Mouse (Mus musculus): ENCODE data around the gene 1700061G19Rik. TPM values are rescaled to one million over a fixed set of nuclear protein-coding genes. Genes with fewer than 3 reads are reported as not detected.

The 1700061G19Rik gene
- not detected for polyA plus RNA-seq (2014; fragmentation: Illumina TruSeq; extraction: RNeasy Lipid Tissue Mini Kit (QIAGEN cat#74804); ENCODE audit: low read depth, low replicate concordance)

GRCm38 (mm10) chr17:56874936-56875651 is at the start of gene 1700061G19Rik:
Gene 1700061G19Rik, plus strand, starts transcription at chr17:56875477.

GRCm38 (mm10) chr17:56830411-56831110 is 44.7 kb upstream of the 1700061G19Rik start, which contains the start of gene Rfx2:
Gene Rfx2, minus strand, starts transcription at chr17:56831013.

GRCm38 (mm10) chr17:56874237-56874636 is 1.0 kb upstream of the 1700061G19Rik start, which contains the start of gene Acsbg2:
Gene Acsbg2, minus strand, starts transcription at chr17:56874447.

GRCm38 (mm10) chr17:56935363-56936131 is 60.3 kb downstream of the 1700061G19Rik start, which contains the start of gene Mllt1:
Gene Mllt1, minus strand, starts transcription at chr17:56935415.

Other genes with a start within 250 kb of the 1700061G19Rik start
- 125 TPM for gene Lonp1, start 248.6 kb upstream of the 1700061G19Rik start, polyA plus RNA-seq (2014; fragmentation: Illumina TruSeq; extraction: RNeasy Lipid Tissue Mini Kit (QIAGEN cat#74804); ENCODE audit: low read depth, low replicate concordance)
- gene Catsperd, start 247.3 kb upstream of the 1700061G19Rik start, polyA plus RNA-seq (2014; fragmentation: Illumina TruSeq; extraction: RNeasy Lipid Tissue Mini Kit (QIAGEN cat#74804); ENCODE audit: low read depth, low replicate concordance), result not detected
- 35.0 TPM for gene Ranbp3, start 202.2 kb upstream of the 1700061G19Rik start, polyA plus RNA-seq (2014; fragmentation: Illumina TruSeq; extraction: RNeasy Lipid Tissue Mini Kit (QIAGEN cat#74804); ENCODE audit: low read depth, low replicate concordance)
- 933 TPM for gene Ndufa11, start 157.7 kb upstream of the 1700061G19Rik start, polyA plus RNA-seq (2014; fragmentation: Illumina TruSeq; extraction: RNeasy Lipid Tissue Mini Kit (QIAGEN cat#74804); ENCODE audit: low read depth, low replicate concordance)
- 5.9 TPM for gene Vmac, start 157.5 kb upstream of the 1700061G19Rik start, polyA plus RNA-seq (2014; fragmentation: Illumina TruSeq; extraction: RNeasy Lipid Tissue Mini Kit (QIAGEN cat#74804); ENCODE audit: low read depth, low replicate concordance)
- gene Nrtn, start 117.9 kb upstream of the 1700061G19Rik start, polyA plus RNA-seq (2014; fragmentation: Illumina TruSeq; extraction: RNeasy Lipid Tissue Mini Kit (QIAGEN cat#74804); ENCODE audit: low read depth, low replicate concordance), result 10.2 TPM
- gene Dus3l, start 110.7 kb upstream of the 1700061G19Rik start, polyA plus RNA-seq (2014; fragmentation: Illumina TruSeq; extraction: RNeasy Lipid Tissue Mini Kit (QIAGEN cat#74804); ENCODE audit: low read depth, low replicate concordance), result 21.5 TPM
- gene Prr22, start 105.2 kb upstream of the 1700061G19Rik start, polyA plus RNA-seq (2014; fragmentation: Illumina TruSeq; extraction: RNeasy Lipid Tissue Mini Kit (QIAGEN cat#74804); ENCODE audit: low read depth, low replicate concordance), result 1.6 TPM
- 4.3 TPM for gene Rfx2, start 44.5 kb upstream of the 1700061G19Rik start, polyA plus RNA-seq (2014; fragmentation: Illumina TruSeq; extraction: RNeasy Lipid Tissue Mini Kit (QIAGEN cat#74804); ENCODE audit: low read depth, low replicate concordance)
- gene Acsbg2, start 1.0 kb upstream of the 1700061G19Rik start, polyA plus RNA-seq (2014; fragmentation: Illumina TruSeq; extraction: RNeasy Lipid Tissue Mini Kit (QIAGEN cat#74804); ENCODE audit: low read depth, low replicate concordance), result not detected
- 23.8 TPM for gene Mllt1, start 59.9 kb downstream of the 1700061G19Rik start, polyA plus RNA-seq (2014; fragmentation: Illumina TruSeq; extraction: RNeasy Lipid Tissue Mini Kit (QIAGEN cat#74804); ENCODE audit: low read depth, low replicate concordance)
- gene Acer1, start 106.6 kb downstream of the 1700061G19Rik start, polyA plus RNA-seq (2014; fragmentation: Illumina TruSeq; extraction: RNeasy Lipid Tissue Mini Kit (QIAGEN cat#74804); ENCODE audit: low read depth, low replicate concordance), result not detected
- 107 TPM for gene Clpp, start 114.8 kb downstream of the 1700061G19Rik start, polyA plus RNA-seq (2014; fragmentation: Illumina TruSeq; extraction: RNeasy Lipid Tissue Mini Kit (QIAGEN cat#74804); ENCODE audit: low read depth, low replicate concordance)
- 73.4 TPM for gene Alkbh7, start 121.9 kb downstream of the 1700061G19Rik start, polyA plus RNA-seq (2014; fragmentation: Illumina TruSeq; extraction: RNeasy Lipid Tissue Mini Kit (QIAGEN cat#74804); ENCODE audit: low read depth, low replicate concordance)
- not detected for gene Pspn, start 124.5 kb downstream of the 1700061G19Rik start, polyA plus RNA-seq (2014; fragmentation: Illumina TruSeq; extraction: RNeasy Lipid Tissue Mini Kit (QIAGEN cat#74804); ENCODE audit: low read depth, low replicate concordance)
- 29.0 TPM for gene Gtf2f1, start 135.8 kb downstream of the 1700061G19Rik start, polyA plus RNA-seq (2014; fragmentation: Illumina TruSeq; extraction: RNeasy Lipid Tissue Mini Kit (QIAGEN cat#74804); ENCODE audit: low read depth, low replicate concordance)
- not detected for gene Gm17949, start 136.0 kb downstream of the 1700061G19Rik start, polyA plus RNA-seq (2014; fragmentation: Illumina TruSeq; extraction: RNeasy Lipid Tissue Mini Kit (QIAGEN cat#74804); ENCODE audit: low read depth, low replicate concordance)
- gene Khsrp, start 156.0 kb downstream of the 1700061G19Rik start, polyA plus RNA-seq (2014; fragmentation: Illumina TruSeq; extraction: RNeasy Lipid Tissue Mini Kit (QIAGEN cat#74804); ENCODE audit: low read depth, low replicate concordance), result 25.9 TPM
- not detected for gene Slc25a41, start 166.2 kb downstream of the 1700061G19Rik start, polyA plus RNA-seq (2014; fragmentation: Illumina TruSeq; extraction: RNeasy Lipid Tissue Mini Kit (QIAGEN cat#74804); ENCODE audit: low read depth, low replicate concordance)
- not detected for gene Crb3, start 183.6 kb downstream of the 1700061G19Rik start, polyA plus RNA-seq (2014; fragmentation: Illumina TruSeq; extraction: RNeasy Lipid Tissue Mini Kit (QIAGEN cat#74804); ENCODE audit: low read depth, low replicate concordance)
- gene Slc25a23, start 184.4 kb downstream of the 1700061G19Rik start, polyA plus RNA-seq (2014; fragmentation: Illumina TruSeq; extraction: RNeasy Lipid Tissue Mini Kit (QIAGEN cat#74804); ENCODE audit: low read depth, low replicate concordance), result 64.1 TPM
- 1.5 TPM for gene Dennd1c, start 203.0 kb downstream of the 1700061G19Rik start, polyA plus RNA-seq (2014; fragmentation: Illumina TruSeq; extraction: RNeasy Lipid Tissue Mini Kit (QIAGEN cat#74804); ENCODE audit: low read depth, low replicate concordance)
- gene Tubb4a, start 212.3 kb downstream of the 1700061G19Rik start, polyA plus RNA-seq (2014; fragmentation: Illumina TruSeq; extraction: RNeasy Lipid Tissue Mini Kit (QIAGEN cat#74804); ENCODE audit: low read depth, low replicate concordance), result 3.6 TPM
- 1.9 TPM for gene Tnfsf9, start 229.8 kb downstream of the 1700061G19Rik start, polyA plus RNA-seq (2014; fragmentation: Illumina TruSeq; extraction: RNeasy Lipid Tissue Mini Kit (QIAGEN cat#74804); ENCODE audit: low read depth, low replicate concordance)

Measured in heart, adult 10 weeks (tissue).